Mouse (Mus musculus) urinary bladder, postnatal 4 days (tissue): ENCODE measurements around the gene Pzp.

Experiments
- DNase-seq, 2 experiments: peaks; one replicate each; pipeline ENCODE4 v3.0.0; 2021 to 2022; ENCODE audit warnings: low spot score in 2 of 2

Pzp gene

DNA sequence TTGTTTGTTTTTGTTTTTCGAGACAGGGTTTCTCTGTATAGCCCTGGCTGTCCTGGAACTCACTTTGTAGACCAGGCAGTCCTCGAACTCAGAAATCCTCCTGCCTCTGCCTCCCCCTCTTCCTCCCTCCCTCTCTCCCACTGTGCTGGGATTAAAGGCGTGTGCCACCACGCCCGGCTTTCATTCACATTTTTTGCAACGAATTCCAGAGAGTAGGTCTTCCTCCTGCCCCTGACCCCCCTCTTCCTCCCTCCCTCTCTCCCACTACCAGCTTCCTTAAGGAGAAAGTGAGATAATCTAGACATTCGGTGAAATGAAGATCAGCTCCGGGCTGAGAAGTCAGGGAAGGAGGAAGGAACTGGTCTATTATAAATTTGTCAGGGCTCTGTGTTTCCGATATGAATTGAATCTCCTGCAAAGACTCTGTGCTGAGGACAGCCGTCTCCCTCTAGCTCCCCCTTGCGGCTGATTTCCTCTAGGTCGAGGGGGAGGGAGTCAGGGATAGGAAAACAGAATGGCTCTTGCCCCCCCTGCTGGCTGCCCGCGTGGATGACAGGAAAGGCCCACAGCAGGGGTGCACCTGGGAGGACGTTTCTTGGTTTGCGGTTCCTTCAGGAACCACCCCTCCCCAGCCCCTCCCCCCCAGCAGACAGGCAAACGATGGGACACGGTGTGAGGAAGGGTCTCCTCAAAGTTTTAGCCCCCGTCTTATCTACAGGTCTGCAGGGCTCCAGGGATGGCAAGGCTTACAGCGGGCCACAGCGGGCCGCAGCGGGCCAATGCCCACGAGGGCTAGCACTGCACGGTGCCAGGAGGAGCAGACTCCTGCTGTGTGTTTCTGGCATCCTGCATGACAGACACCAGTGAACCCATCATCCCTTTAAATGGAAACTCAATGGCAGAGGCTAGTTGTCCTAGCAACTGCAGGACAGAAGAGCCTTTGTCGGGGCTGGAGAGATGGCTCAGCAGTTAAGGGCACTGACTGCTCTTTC, 46.8 kb downstream of the Pzp start:
- DNase-seq, result peak; percentile 88 to 99

DNA sequence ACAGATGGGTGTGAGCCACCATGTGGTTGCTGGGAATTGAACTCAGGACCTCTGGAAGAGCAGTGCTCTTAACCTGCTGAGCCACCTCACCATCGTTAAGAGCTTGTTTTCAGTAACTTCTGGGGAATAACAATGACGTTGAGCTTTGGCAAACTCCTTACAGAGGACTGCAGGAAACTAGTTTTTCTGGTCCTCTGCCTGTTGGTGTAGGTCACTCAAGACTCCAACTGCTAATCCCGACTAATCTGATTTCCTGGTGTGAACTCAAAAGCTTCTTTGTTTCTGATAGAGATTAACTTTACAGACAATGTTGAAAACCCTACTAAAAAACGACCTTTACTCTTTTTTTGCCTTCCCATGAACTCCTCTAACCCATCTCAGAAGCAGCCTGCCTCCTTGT, 49.0 kb downstream of the Pzp start:
- DNase-seq, result no peak

DNA sequence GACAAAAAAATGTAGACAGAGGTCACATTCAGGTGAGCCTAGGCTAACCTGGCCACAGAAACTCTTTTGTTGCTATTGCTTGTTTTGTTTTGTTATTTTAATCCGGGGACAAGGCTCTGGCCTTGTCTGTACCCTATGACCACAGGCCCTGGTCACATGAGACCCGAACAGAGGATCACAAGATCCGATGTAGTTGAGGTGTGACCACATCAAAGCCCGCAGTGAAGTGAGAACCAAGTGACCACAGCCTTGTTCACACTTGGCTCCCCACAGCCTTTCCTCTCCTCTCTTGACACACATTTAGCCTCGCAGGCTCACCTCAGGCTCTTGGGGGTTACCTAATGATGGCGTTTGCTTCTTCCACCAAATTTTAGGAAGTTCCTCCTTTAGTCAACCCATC, 52.4 kb downstream of the Pzp start:
- no peak for DNase-seq

DNA sequence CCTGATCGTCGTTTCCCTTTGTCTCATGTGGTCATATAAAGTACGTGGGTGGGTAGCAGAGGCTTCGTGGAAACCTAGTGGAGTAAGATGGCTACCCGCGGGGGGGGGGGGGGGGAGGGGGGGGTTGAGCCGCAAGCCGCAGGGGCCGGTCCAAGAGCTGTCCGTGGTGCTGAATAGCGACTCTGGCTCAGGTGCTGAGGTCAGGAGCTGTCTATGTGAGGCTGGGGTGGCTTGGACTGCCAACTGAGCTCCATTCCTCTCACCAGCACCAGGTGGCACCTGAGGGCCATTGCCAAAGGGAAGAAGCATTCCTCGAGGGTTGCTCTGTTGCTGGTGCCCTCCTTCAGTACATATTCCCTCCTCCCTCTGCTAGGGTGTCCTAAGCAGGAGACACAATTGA, 57.1 kb downstream of the Pzp start:
- peak in 1 of 2 experiments; percentile 75 for DNase-seq

DNA sequence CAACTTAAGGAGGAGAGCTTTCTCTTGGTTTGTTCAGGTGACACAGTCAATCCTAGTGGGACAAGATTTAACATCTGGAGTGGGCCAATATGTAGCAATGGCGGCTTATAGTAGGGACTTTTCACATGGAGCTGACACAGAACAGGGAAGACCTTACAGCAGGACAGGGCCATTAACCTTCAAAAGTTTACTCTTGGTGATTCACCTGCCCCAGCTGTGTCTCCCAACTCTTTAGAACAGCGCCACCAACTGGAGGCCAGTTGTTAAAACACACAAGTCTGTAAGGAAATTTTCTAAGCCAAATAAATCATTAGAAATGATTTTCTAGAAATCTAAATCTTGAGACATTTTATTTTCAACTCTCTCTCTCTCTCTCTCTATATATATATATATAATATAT, 59.2 kb downstream of the Pzp start:
- DNase-seq, result no peak

DNA sequence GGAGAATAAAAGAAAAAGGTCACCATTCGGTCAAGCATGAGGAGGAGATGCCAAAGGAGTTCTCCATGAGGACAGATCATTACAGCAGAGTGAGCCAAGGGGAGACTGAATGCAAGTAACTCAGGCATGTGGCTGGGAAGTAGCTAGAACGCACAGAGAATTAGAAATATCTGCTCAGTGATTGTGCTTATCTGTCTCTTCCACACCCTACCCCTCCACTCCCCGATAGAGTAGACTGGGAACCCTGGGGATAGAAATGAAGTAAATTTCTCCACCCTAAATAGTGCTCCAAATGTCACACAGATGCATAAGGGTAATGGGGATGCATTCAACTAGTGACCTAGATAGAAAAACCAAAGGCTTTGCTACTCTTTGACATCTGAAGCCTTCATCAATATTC, 60.0 kb downstream of the Pzp start:
- no peak for DNase-seq

DNA sequence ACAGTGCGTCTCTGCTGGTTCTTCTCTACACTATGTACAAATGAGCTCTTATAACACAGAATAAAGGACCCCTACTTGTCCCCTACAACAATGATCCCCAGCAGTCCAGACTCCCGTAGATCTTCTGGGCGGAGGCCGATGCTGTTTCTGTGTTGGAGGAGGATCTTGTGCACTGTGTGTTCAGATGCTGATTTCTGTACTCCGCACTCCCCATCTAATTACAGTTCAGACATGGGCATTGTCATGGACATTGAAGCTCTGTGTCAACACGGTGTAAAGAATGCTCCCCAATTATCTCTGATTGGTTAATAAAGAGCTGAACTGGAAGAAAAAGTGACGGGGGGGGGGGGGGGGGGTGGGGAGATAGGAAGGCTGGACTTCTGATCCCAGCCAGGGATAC, 60.5 kb downstream of the Pzp start:
- no peak for DNase-seq

DNA sequence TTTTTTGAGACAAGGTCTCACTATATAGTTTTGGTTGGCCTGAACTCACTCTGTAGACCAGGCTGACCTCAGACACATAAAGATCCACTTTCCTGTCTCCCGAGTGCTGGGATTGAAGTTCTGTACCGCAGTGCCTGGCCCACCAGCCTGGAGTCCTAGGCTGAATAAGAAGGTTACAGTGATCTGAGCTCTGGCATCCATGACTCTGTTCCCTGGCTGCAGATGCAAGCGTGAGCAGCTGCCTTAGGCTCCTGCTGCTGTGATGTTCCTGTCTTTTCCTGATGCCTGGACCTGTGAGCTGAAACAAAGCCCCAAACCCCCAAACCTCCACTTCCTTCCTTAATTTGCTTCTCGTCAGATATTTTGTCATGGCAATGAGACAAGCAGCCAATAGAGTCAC, 61.5 kb downstream of the Pzp start:
- no peak for DNase-seq

DNA sequence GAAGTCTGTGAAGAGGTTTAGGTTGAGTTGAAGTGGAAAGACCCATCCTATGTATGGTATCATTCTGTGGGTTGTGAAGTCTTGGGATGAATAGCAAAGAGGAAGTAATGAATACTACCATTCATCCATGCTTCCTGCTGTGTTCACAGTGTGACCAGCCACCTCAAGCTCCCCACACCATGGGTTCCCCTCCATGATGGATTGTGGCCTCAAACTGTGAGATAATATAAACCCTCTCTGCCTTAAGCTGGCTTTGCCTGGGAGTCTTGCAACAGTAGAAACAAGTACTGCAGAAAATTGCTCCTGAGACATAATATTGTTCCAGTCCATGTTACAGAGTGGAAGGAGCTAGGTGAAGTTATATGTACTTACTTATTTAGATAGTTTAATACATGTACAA, 64.9 kb downstream of the Pzp start:
- no peak for DNase-seq

DNA sequence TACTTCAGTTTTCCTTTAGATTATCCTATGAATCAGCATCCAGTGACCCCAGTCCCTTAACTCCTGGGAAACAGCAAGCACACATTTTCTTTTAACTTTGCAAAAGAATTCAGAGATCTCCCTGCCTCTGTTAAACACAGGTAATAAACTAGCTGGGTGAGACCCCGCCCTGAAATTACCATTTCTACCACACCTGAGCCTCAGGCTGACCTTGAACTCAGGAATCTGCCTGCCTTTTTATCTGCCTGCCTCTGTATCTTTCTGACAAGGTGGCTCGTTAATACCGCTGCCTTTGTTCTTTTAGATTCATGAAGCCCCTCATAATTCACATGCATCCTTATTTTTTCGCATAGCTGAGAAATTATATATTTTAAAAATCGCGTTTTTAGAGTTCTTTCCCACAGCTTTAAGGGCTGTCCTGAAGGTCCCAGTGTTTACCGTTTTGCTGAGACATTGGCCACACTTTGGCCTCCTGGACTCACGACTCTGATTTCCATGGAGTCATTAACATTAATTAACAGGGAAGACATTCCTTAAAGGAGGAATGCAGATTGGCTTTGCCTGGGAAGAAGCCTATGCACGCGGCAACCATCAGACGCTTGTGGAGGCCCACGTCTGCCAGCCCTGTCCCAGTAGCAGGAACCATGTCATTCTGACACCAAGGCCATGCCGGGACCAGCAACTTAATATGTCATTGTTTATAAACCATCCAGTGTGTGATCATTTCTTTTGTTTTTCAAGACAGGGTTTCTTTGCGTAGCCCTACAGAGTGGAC, 65.6 kb downstream of the Pzp start:
- DNase-seq, result no peak

DNA sequence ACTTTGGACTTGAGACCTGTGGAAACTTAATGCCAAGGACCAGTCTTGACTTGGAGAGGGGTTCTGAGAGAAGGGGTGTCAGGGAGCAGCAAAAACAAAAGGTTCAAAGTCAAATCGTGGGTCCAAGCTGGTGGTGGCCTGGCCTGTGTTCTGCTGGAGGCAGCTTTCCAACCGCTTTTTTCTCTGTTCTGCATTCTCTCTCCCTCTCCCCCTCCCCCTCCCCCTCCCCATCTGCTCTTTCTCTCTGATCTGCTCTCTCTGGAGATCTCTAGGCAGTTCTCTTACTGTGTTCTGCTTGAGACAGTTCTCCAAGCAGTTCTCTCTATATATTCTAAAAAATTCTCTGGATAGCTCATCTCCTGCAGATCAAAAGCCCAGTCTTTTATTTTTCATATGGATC, 66.2 kb downstream of the Pzp start:
- no peak for DNase-seq

DNA sequence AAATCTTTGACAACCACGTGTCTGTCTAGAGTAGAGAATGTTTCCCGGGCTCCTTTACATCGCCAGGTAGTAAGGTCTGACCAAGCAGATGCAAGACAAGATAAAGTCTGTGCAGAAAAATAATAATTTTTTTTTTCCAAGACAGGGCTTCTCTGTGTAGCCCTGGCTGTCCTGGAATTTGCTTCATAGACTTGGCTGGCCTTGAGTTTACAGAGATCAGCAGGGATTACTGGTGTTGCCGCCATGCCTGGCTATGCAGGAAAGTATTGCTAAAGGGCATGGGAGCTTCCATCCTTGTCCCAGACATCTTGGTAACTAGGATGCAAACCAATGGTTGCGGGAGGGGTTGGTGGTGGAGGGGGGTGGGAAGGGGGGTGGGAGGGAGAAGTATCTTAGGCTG, 69.3 kb downstream of the Pzp start:
- DNase-seq, result no peak

DNA sequence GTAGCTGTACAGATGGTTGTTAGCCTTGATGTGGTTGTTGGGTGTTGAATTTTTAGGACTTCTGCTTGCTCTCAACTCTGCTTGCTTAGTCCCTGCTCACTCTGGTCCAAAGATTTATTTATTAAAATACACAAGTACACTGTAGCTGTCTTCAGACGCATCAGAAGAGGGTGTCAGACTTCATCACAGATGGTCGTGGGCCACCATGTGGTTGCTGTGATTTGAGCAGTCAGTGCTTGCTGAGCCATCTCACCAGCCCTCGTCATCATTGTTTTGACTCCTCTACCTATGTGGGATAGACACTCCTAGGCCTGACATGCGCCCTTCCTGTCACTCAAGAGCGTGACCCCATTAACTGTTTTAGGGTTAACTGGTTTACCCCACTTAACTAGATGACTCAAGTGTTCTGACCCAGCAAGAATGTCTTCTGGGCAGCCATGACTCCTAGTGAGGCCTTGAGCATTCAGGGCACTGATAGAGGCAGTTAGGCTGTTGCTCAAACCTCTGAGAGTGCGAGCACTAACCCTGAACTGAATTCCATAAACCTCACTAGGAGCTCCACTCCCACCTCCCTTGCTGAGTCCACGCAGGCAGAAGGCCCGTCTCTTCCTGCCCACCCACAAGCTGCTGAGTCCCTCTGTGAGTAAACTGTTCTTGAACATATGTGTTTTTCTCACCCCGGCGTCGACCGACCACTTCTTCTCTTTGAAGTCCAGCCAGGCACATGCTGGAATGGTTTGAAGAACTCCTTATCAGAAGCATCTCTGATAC, 70.5 kb downstream of the Pzp start:
- DNase-seq, result no peak

DNA sequence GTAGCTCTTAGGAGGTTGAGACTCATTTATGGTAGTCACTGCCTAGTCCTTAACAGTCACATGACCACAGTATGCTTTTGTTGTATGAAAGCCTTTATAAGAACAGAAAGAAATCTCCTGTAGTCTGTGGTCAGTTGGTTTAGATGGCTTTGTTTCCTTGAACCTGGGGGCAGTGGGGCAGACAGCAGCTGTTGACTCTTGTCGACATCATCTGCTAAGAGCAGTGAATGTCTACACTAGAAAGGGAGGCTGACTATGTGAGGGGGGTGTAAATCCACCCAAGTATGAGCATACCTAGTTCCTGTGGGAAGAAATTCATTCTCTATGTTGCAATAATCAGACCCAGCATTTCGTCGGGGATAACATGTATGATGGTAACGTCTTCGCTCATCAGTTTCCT, 79.5 kb downstream of the Pzp start:
- no peak for DNase-seq

DNA sequence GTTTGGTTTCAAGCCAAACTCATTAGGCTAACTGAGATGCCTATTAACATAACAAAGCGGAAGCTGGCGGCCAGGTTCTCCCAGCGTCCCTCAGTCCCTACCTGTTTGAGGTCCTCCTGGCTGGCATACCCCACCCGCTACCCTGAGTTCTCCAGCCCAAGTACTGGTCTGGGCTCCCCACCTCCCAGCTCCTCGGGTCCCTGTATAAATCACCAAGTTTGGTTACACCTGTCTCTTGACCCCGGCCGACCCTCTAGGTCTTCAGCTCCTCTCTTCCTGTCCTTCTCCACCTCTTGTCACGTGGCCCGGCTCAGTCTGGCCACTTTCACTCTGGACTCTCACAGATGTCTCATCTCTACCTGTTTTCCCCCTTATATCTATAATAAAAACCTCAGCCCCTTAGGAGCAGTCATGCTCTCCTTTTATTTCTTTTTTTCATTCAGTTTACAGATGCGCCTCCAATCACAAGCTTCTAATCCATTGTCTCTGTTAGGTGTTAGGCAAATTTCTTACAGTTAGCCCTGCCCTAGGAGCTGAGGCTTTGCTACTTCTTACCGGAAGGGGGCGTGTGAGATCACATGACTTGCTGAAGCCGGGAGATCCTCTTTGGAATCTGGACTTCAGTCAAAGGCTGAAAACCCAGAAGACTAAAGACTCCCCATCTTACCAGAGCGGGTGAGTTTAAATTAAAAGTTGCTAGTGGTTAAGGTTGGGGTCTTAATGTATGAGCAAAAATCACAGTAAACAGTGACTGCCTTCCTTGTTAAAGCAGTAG, 80.6 kb downstream of the Pzp start:
- DNase-seq, result peak in 1 of 2 experiments; percentile 69

DNA sequence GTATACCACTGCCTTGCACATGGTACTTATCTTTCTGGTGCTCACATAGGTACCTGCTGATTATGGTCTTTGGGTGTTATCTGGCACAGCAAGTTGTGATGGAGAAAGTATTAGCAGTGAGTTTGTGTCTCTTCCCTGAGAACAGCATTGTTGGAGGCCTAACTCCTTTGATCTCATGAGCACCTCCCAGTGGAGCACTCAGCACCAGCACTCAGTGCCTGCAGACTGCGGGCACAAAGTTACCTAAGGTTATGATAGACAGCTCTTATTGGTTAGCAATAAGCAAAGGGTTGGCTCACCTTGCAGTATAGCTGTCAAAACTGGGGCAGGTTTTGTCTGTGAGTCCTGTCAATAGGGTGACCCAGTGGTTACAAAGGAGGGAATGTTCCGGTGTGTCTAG, 86.3 kb downstream of the Pzp start:
- no peak for DNase-seq

DNA sequence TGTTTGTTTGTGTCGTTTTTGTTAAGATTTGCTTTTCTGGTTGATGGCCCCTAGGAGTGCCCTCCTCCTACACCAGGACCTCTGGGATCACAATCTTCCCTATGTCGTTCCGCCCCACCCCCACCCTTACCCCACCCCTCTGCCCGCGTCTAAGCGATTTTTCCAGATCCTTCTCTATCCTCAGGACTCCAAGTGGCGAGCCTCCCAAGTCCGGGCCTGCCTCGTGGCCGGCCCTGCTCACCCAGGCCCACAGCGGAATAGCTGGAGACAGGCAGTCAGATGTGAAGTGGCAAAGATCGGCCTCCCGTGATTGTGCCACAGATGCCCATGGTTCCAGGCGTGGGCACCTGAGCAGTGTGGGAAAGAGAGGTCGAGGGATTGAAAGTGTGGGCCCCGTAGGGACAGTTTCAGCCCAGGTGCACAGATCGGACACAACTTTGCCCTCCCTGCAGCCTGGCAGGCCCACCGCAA, 87.6 kb downstream of the Pzp start:
- DNase-seq, result no peak

DNA sequence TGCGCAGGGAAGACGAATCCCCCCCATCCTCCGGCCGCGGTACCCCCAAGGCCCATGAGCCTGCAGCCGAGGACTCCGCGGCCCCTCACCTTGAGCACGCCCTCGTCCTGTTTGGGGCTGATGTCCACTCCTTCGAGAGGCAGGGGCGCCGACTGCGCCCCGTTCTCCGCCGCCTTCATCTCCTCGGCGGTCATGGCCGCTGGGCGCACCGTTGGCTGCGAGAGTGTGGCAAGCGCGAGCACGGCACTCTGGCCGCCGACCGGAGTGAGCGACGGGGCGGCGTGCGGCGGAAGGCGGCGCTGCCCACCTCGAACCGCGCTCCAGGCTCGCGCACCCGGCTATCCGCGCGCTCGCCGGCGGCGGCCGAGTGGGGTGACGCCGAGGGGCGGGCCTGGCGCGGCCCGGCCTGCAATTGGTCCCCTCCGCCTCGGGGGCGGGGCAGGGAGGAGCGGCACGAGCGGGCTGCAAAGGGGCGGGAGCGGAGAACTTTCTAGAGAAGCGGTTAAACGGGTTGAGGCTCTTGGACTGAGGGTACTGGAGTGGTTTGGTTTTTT, 88.1 kb downstream of the Pzp start, which contains the start of gene Fkbp4:
Gene Fkbp4 (minus strand): TSS at position 361 of the 554 bp plus-strand sequence.
- peak; percentile 92 for DNase-seq

DNA sequence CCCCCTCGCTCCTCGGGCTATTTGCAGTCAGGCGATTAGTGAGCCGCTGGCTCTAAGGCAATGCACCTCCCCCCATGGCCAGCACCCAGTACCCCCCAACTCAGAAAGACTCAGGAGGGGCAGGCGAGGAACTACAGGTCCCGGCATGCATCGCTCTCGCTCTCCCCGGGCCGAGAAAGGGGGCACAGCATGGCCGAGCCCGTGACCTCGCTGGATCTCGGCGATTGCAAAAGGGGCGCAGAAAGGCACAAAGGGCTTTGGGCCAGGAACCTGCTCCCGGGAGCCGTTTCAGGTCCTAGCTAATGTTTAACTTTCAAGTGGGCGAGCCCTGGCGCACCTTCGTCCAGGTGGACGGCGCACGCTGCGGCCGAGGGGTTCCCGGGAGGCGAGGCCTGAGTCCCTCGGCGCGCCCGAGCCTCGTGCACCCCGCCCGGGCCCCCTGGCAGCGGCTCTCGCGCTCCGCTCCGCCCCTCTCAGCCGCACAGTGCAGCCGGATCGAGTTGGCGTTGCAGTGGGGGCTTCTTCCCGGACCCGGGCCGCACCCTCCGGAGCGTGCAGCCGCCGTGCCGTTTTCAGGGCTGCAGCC, 88.7 kb downstream of the Pzp start:
- DNase-seq, result peak; percentile 57 to 71

DNA sequence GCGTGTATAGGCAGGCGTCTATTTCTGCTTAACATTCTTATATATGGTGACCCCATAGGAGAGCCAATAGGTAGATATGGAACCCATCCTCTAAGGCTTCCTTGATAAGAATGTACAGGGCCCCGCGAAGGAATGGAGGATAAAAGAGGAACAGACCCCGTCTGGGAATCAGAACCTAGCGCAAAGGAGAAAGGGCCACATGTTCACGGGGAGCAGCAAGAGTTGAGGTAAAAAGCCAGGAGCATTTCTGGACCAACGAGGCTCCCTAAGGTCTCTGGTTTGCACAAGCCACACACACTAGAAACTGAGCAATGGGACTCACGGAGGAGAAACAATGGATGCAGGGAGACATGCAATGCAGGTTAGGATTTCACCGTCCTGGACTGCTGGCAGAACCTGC, 89.2 kb downstream of the Pzp start:
- no peak for DNase-seq
